Mouse (Mus musculus) embryonic facial prominence, embryonic 11.5 days (tissue): ENCODE measurements at regions not wholly inside any gene's neighbourhood (a gene's known extent, or its start where the extent isn't known, plus 50 kb on each side); places are given as distances from the start of the nearest gene placed in this dataset.
A peak's percentile ranks its signal among the peaks of the same experiment; 100 is the strongest.

ENCODE experiments used
- ATAC-seq: fragments of 200-750 bp; cut with Nextera tagmentation; replicated peaks from 2 replicates; pipeline ENCODE4 v1.8.0; 2017; ENCODE audit warnings: low read depth; ENCODE audit not compliant: insufficient number of reproducible peaks, low FRiP score, low TSS enrichment
- DNase-seq: peaks from one replicate; pipeline ENCODE4 v3.0.0-alpha.2; 2015; ENCODE audit warnings: low spot score
- H3K27ac ChIP-seq: fragments of 300-500 bp; sonication (generic); replicated peaks from 2 replicates; pipeline ENCODE4 v1.5.1; 2014; ENCODE audit warnings: mild to moderate bottlenecking, low read depth, low read length, control low read depth
- H3K27me3 ChIP-seq: fragments of 300-500 bp; sonication (generic); 2 replicates; pipeline ENCODE4 v1.6.1; 2014; ENCODE audit warnings: mild to moderate bottlenecking, low read length, moderate library complexity, mixed read lengths; ENCODE audit not compliant: control insufficient read depth, insufficient read depth
- H3K36me3 ChIP-seq: fragments of 300-500 bp; sonication (generic); replicated peaks from 2 replicates; pipeline ENCODE4 v1.6.1; 2014; ENCODE audit warnings: low read depth, mild to moderate bottlenecking, low read length, moderate library complexity, mixed read lengths; ENCODE audit not compliant: control insufficient read depth, insufficient read depth
- H3K4me1 ChIP-seq: fragments of 300-500 bp; sonication (generic); 2 replicates; pipeline ENCODE4 v1.6.1; 2014; ENCODE audit warnings: low read length, mixed read lengths; ENCODE audit not compliant: control insufficient read depth, insufficient read depth
- H3K4me2 ChIP-seq: fragments of 300-500 bp; sonication (generic); 2 replicates; pipeline ENCODE4 v1.6.1; 2014; ENCODE audit warnings: low read depth, mild to moderate bottlenecking, control low read depth, low read length, moderate library complexity
- H3K4me3 ChIP-seq: fragments of 300-500 bp; sonication (generic); 2 replicates; pipeline ENCODE4 v1.5.1; 2014; ENCODE audit warnings: low read depth, low read length, control low read depth
- H3K9ac ChIP-seq: fragments of 300-500 bp; sonication (generic); replicated peaks from 2 replicates; pipeline ENCODE4 v1.6.1; 2014; ENCODE audit warnings: mild to moderate bottlenecking, control low read depth, low read length
- H3K9me3 ChIP-seq: fragments of 300-500 bp; sonication (generic); replicated peaks from 2 replicates; pipeline ENCODE4 v1.6.1; 2016; ENCODE audit warnings: mild to moderate bottlenecking, low read length, inconsistent platforms, mixed read lengths; ENCODE audit not compliant: control insufficient read depth
- WGBS: fragments of 180-500 bp; shearing (Covaris S2); extraction: QIAGEN DNeasy Blood & Tissue Kit; methylation state at CpG from one replicate; pipeline ENCODE4 v1.1.7; 2014; 5-methylcytosine and 5-hydroxymethylcytosine counted together

- WGBS = 88% methylated on average over 6 of the region's 6 CpGs
These were observed 266.3 kb downstream of the Pax3 start for GRCm38 (mm10) chr1:77930661-77931060.

GRCm38 (mm10) chr1:77929552-77929951, 267.4 kb downstream of the Pax3 start:
- H3K27ac ChIP-seq = no peak overlapping the region
- ATAC-seq (no peak), DNase-seq (no peak)
- H3K9ac ChIP-seq = no peak overlapping the region
- H3K27me3 ChIP-seq = no peaks in the 10 kb centered on the region
- H3K36me3 ChIP-seq = no peaks in the 10 kb centered on the region
- H3K4me3 ChIP-seq = no peak overlapping the region
- no peaks in the 10 kb centered on the region for H3K4me1 ChIP-seq
- H3K4me2 ChIP-seq = no peak overlapping the region
- no peaks in the 10 kb centered on the region for H3K9me3 ChIP-seq
- 52% methylated on average over 8 of the region's 8 CpGs for WGBS

More at GRCm38 (mm10) chr1:77930661-77931060, 266.3 kb downstream of the Pax3 start:
- no peaks in the 10 kb centered on the region for H3K9me3 ChIP-seq
- no peak overlapping the region for H3K9ac ChIP-seq
- no peak overlapping the region for H3K4me2 ChIP-seq
- H3K36me3 ChIP-seq = no peaks in the 10 kb centered on the region
- H3K27ac ChIP-seq = no peak overlapping the region
- DNase-seq = peak; percentile 36
- no peak overlapping the region for H3K4me3 ChIP-seq
- no peaks in the 10 kb centered on the region for H3K4me1 ChIP-seq
- ATAC-seq = no peak
- no peaks in the 10 kb centered on the region for H3K27me3 ChIP-seq

- no peak overlapping the region for H3K4me2 ChIP-seq
- WGBS = 95% methylated on average over 3 of the region's 3 CpGs
- no peaks in the 10 kb centered on the region for H3K27me3 ChIP-seq
- H3K4me1 ChIP-seq = no peaks in the 10 kb centered on the region
- no peak overlapping the region for H3K4me3 ChIP-seq
- H3K9ac ChIP-seq = no peak overlapping the region
- DNase-seq (no peak), ATAC-seq (no peak)
- no peaks in the 10 kb centered on the region for H3K9me3 ChIP-seq
- no peak overlapping the region for H3K27ac ChIP-seq
- no peaks in the 10 kb centered on the region for H3K36me3 ChIP-seq
These were observed 270.8 kb downstream of the Pax3 start for GRCm38 (mm10) chr1:77926146-77926545.

GRCm38 (mm10) chr1:77896226-77896625, 300.7 kb downstream of the Pax3 start:
- no peak overlapping the region for H3K4me3 ChIP-seq
- no peaks in the 10 kb centered on the region for H3K27me3 ChIP-seq
- H3K9me3 ChIP-seq = no peaks in the 10 kb centered on the region
- H3K4me1 ChIP-seq = no peaks in the 10 kb centered on the region
- ATAC-seq = no peak; the same call in 1 of the 2 replicates
- H3K4me2 ChIP-seq = no peak overlapping the region
- 60% methylated on average over 5 of the region's 5 CpGs for WGBS
- peak; percentile 65 for DNase-seq
- no peaks in the 10 kb centered on the region for H3K36me3 ChIP-seq
- H3K27ac ChIP-seq = no peak overlapping the region
- H3K9ac ChIP-seq = no peak overlapping the region

GRCm38 (mm10) chr1:77879026-77879425, 317.9 kb downstream of the Pax3 start:
- Histone ChIP-seq H3K4me1 (no peaks in the 10 kb centered on the region), H3K36me3 (no peaks in the 10 kb centered on the region), H3K27me3 (no peaks in the 10 kb centered on the region), H3K4me3 (no peak overlapping the region), H3K9ac (no peak overlapping the region), H3K27ac (no peak overlapping the region), H3K9me3 (no peaks in the 10 kb centered on the region), H3K4me2 (no peak overlapping the region)
- no peak for DNase-seq
- ATAC-seq = no peak

GRCm38 (mm10) chr1:77870125-77870524, 326.8 kb downstream of the Pax3 start:
- no peaks in the 10 kb centered on the region for H3K4me1 ChIP-seq
- no peaks in the 10 kb centered on the region for H3K9me3 ChIP-seq
- DNase-seq = no peak
- H3K27me3 ChIP-seq = no peaks in the 10 kb centered on the region
- H3K4me3 ChIP-seq = no peak overlapping the region
- H3K4me2 ChIP-seq = no peak overlapping the region
- H3K27ac ChIP-seq = no peak overlapping the region
- WGBS = 62% methylated on average over 2 of the region's 2 CpGs
- no peak overlapping the region for H3K9ac ChIP-seq
- no peaks in the 10 kb centered on the region for H3K36me3 ChIP-seq
- no peak for ATAC-seq

GRCm38 (mm10) chr1:77869174-77869573, 327.8 kb downstream of the Pax3 start:
- Histone ChIP-seq H3K4me1 (no peaks in the 10 kb centered on the region), H3K9ac (no peak overlapping the region), H3K36me3 (no peaks in the 10 kb centered on the region), H3K4me2 (no peak overlapping the region), H3K27ac (no peak overlapping the region), H3K9me3 (no peaks in the 10 kb centered on the region), H3K4me3 (no peak overlapping the region), H3K27me3 (no peaks in the 10 kb centered on the region)
- ATAC-seq (no peak), DNase-seq (no peak)
- WGBS = 57% methylated on average over 1 of the region's 1 CpGs

- WGBS = 91% methylated on average over 9 of the region's 9 CpGs
- H3K27me3 ChIP-seq = no peaks in the 10 kb centered on the region
- H3K9ac ChIP-seq = no peak overlapping the region
- H3K27ac ChIP-seq = no peak overlapping the region
- DNase-seq (no peak), ATAC-seq (no peak)
- no peaks in the 10 kb centered on the region for H3K9me3 ChIP-seq
- no peaks in the 10 kb centered on the region for H3K36me3 ChIP-seq
- H3K4me3 ChIP-seq = no peak overlapping the region
- no peaks in the 10 kb centered on the region for H3K4me1 ChIP-seq
- no peak overlapping the region for H3K4me2 ChIP-seq
These were observed 337.0 kb downstream of the Pax3 start for GRCm38 (mm10) chr1:77859931-77860330.
